Mouse (Mus musculus): ENCODE results near the gene Glul.
"Not testable (repeated sequence)": the region's sequence is repeated elsewhere in the genome, so short reads cannot be mapped to it uniquely, and the experiment has no call there.

Glul gene

DNA sequence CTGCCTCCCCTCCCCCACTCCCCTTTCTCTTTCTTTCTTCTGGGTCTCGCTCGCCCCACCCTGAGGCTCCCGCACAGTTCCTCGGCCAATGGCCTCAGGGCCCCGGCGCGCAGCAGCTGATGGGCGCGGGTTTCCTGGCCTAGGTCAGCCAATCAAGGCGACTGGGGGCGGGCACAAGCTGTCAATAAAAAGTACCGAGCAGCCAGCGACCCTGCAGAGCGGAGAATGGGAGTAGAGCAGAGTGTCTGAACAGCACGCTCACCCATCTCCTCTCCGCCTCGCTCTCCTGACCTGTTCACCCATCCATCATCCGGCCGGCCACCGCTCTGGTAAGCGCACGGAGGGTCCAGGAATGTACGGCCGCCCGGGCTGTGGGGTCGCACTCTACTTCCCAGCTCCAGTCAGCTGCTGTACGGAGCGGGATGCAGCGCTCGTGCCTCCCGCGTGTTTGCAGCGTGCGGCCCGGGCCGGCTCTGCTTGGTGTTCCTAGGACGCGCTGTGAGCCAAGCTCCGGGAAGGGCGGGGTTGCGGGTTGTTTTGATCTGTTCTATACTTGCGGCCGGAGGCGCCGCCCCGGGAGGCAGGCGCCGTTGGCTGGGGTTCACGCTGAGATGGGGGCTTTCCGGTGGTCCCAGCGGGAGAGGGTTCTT is at the start of gene Glul, which contains the start of gene Teddm2:
Gene Glul (plus strand): TSS at position 214 of the 650 bp plus-strand sequence.
Gene Teddm2 (minus strand): TSS at position 498 of the 650 bp plus-strand sequence.
- peak; percentile 97 for DNase-seq (ENCODE audit: low spot score)

DNA sequence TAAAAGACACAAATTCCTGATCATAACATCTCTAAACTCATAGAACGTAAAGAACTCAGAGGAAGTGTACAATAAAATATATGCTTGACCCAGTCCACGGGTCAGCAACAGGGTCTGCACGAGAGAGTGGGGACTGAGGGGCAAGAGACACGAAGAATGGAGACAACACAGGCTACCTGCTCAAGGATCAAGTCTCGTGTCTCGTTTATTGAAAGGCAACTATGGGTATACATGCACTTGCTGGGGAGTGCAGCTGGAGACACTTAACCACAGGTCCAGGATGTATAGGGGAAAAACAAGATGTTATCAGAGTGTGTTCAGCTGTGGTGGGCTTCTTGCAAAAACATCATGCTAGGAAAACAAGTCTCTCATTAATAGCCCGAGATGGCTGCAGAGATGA is 47.0 kb upstream of the Glul start:
- not testable (repeated sequence) for DNase-seq (ENCODE audit: low spot score)

DNA sequence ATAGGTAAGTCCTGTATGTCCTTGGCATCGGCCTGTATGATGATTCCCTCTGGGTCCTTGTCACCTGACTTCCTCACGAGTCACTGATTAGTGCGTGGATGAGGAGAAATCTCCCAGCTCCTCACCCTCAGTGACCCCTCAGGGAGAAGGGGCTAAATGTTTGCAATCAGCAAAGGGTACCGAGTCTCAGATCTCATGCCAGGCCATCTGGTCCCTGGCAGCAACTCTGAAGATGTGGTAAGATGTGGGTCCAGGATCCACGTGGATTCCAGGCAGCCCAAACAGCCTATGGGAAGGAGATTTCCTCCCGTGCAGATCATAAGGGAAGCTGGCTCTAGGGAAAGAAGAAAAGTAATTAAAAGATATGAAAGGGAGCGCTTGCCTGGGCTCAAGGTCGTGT is 43.8 kb upstream of the Glul start:
- DNase-seq (ENCODE audit: low spot score), result no peak

DNA sequence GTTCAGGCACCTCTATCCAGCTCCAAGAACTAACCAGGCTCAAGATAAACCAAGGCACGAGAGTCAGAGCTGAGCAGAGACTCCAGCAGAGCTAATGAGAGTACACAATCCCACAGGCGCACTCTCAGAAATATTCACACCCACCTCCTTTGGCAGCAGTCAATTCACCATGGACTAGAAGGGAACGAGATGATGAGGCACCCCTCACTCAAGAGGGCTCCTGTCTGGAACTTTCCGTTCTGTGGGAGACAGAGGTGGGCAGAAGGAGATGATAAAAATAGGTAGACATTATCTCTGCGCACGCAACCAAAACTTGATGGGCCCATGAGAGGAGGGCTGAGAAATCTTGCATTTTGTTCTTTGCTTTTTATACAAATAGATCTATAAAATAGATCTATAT is 25.7 kb upstream of the Glul start, which contains the start of gene Teddm1b:
Gene Teddm1b (plus strand): TSS at position 301 of the 400 bp plus-strand sequence.
- DNase-seq (ENCODE audit: low spot score), result no peak

DNA sequence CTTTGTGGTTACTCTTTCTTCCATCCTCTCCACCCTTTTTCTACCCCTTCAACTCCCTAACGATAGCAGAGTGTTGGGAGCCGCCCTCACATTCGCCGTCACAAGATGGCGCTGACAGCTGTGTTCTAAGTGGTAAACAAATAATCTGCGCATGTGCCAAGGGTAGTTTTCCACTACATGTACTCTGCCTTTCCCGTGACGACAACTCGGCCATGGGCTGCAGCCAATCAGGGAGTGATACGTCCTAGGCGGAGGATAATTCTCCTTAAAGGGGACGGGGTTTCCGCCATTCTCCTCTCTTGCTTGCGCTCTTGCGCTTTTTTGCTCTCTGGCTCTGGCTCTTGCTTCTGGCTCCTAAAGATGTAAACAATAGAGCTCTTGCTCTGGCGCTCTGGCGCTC is 19.4 kb upstream of the Glul start:
- not testable (repeated sequence) for DNase-seq (ENCODE audit: low spot score)

DNA sequence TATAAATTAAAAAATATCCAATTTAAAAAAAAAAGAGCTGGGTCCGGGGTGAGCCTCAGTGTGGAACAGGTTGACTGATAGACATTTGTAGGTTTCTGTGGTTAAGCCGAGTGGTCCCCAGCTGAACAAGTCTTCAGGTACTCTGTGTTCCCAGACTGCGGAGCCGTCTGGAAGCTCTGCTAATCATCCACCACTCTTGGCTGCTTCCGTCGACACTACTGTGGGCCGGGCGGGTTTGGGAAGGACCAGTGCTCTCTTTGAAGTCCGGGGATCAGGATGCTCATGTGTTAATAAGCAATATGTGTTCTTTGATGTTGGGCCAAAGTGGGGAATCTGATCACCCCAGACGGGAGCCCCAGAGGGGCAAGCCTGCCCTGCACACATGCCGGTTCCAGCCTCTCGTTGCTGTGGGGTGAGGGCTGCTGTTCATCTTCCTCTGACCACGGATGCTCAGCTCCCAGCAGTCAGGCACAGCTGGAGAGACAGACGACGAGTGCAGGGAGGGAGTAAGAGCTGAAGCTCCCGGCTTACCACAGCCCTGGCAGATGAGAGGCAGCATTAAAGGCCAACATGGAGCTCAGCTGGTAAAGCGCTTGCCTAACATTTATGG is 13.6 kb upstream of the Glul start:
- no peak for DNase-seq (ENCODE audit: low spot score)

DNA sequence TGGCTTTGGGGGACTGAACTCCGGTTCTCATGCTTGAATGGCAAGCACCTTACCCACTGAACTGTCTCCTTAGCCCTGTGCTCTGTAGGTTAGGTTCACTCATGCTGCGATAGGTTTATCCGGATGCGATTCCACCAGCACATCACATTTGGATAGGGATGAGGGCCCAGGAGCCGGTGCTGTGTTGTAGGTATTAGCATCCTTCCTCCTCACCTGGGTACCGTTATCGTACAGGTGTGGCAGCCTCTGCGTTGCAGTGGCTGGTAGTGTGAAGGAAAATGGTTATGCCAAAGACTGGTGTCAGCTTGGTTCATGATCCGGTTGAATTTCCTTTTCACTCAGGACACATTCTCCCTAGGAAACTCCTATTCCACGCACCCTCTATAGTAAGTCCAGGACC is 9.6 kb upstream of the Glul start:
- no peak for DNase-seq (ENCODE audit: low spot score)

DNA sequence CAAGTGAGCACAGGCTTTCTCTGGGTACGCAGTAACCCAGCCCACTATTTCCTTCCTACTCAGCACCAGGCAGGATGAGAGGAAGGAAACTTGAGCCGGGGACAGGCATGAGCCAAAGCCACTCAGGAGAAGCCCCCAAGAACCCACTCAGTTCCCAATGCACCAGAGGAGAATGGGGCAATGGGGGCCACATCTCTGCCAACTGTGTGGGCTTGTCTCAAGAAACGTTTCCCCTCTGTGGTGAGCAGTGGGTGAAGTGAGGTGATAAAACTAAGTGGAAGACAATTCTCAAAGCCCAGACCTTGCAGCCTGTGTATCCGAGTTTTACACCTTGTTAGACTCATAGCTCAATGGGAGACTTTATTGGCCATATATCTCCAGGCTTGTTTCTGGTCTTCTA is 8.3 kb upstream of the Glul start, which contains the start of gene Teddm1a:
Gene Teddm1a (plus strand): TSS at position 301 of the 400 bp plus-strand sequence.
- DNase-seq (ENCODE audit: low spot score), result no peak

DNA sequence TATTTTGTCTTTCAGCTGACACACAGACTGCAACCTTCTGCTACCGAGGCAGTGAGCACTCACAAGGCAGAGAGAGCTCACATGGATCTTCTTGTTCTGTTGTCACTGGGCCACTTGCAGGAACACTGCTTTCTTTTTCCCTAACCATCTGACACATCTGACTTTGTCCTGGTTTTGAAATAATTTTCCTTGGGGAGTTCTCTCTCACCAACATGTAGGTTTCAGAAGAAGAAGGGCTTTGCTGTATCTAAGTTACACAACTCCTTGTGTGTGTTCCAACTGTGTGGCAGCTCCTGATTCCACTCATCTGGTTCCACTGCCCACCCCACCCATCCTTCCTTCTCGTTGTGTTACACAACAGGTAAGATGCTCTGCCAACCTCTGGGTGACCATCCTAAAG is 6.0 kb upstream of the Glul start:
- no peak for DNase-seq (ENCODE audit: low spot score)

DNA sequence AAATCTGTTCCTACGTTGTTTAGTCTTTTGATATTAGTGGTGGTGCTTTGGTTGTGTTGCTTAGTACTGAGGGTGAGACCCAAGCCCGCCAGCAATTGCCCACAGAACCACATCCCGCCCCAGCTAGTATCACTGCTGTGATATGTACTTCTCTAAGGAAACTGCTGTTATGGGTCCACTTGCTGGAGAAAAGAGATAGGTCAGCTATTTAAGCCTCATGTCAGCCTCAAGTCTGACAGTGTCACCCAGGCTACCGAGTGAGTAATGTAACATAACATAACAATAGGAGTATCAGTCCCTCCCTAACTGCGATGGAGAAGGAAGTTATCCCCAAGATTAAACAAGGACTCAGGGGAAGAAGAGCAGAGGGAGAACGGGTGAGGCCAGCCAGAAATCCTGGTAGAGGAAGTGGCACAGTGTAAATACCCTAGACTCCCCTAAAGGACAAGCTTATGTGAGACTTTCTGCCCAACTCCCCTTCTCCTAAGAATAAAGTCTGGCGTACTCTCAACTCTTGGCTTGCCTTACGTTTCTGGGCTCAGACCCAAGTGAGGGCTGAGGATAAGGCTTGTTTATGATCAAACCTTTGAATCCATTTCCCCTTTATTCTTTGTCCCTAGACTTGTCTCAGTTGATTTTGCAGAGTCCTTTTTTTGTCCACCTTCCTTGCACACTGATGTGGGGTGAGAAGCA is 5.4 kb upstream of the Glul start:
- DNase-seq (ENCODE audit: low spot score), result no peak

DNA sequence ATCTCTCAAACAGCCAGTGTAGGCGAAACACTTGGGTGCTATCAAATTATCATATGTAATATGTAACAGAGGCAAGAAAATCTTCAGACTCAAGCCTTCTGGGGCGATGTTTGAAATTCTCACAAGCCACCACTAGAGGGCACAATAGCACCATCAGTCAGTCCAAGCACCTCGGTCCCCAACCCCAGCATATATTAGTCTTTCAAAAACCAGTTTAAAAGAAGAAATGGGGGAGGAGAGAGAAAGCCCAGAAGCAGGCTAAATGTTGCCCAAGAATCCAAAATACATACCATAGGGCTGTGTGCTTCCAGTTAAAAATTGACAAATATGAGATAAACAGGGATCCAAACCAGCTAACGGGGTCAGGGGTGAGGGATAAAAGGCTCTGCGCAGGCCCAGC is 4.8 kb upstream of the Glul start:
- peak; percentile 67 for DNase-seq (ENCODE audit: low spot score)

DNA sequence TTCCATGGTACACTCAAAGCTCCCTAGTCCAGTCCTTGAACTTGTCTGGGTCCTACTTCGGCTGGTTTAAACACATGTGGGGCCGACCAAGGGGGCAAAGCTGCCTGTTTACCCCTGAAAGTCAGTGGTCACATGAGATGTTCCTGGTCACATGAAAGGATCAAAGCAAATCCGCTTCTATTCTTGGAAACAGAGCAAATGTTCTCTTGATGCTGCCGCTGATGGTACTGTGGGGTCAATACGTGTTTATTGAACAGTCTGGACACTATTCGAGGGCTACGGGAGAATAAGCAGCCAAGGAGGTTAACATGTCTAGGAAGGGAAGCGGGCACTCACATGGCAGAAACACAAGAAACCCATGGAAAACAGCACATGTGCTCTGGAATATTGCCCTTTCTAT is 2.5 kb upstream of the Glul start:
- no peak for DNase-seq (ENCODE audit: low spot score)

DNA sequence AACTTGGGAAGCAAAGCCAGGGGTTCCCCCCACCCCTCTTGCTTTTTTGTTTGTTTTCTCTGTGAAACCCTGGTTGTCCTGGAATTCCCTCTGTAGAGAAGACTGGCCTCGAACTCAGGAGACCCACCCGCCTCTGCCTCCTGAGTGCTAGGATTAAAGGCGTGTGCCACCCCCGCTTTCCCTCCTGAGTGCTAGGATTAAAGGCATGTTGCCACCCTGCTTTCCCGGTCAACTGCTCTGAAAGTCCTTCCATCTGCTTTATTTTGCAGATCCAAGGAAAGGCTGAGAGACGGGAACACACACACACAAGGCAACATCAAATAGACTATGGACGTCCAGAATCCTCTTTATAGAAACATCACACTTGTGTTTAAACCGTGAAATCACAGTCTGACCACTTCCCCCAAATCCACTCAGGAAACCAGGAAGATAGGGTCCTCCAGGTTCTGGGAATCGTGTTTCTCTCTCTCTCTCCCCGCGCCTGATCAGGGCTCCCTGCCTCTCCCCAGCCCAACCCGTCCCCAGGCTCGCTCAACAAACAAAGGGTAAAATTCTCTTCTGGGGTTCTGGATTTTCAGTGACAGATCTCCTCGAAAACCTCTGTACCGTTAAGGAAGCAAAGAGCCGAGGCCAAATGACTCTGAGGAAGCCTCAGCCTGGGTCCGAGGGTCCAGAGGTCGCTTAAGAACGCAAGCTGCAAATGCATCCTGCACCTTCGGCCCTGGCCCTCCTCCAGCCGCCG is 584 bp upstream of the Glul start:
- DNase-seq (ENCODE audit: low spot score), result no peak

DNA sequence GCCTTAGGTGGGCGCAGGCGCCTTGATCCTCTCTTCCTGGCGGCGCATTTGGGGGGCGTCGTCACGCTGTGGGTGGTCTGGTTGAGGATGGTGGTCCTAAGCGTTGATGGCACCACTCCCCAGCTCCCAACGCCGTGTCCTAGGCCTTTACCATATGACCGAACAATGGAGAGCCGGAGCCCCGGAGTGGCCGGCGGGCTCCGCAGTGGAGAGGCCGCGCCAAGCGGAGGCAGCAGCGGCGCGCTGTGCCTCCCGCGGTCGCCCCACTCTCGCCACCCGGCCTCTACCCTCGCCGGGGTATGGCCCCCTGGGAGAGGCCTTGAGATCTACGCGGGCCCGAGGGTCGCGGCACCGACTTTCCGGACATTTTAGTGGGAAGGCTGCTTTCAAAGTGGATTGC is 637 bp downstream of the Glul start:
- DNase-seq (ENCODE audit: low spot score), result no peak

DNA sequence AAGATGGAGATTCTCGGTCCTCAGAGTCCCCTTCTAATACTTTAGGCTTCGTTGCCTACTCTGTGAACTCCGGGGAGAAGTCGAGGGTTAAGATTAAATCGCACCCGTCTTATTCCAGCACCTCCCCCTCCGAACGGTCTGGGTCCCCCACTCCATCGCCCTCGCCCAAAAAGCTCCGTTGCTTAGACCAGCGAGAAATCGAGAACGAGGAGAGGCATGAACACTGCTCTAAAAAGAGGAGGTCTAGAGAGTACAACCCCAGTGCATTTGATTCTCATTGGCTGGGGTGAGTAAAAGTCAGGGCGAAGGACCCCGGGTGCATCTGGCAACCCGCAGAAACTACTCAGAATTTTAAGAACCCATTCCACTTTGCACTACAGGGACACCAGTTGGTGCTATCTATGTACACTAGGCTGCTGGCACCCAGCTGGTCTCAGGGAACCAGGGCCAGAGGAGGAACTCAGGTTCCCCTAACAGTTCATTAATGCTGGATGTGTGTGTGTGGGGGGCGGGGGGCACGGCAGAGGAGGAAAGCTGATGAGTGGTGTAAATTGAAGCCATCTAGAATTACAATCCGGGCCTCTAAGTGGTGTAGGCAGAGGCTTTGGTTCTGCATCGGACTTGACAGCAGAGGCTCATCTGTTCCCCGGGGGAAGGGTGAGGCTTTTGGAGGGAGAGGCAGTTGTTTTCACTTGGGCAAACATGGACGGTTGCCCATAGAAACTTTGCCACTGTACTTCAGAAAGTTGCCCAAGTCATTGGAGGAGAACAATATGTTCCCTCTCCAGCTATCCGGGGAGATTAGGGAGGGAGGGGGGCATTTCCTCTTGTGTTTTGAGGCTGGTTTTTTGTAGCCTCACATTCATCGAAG is 1.4 kb downstream of the Glul start:
- DNase-seq (ENCODE audit: low spot score), result peak; percentile 69

DNA sequence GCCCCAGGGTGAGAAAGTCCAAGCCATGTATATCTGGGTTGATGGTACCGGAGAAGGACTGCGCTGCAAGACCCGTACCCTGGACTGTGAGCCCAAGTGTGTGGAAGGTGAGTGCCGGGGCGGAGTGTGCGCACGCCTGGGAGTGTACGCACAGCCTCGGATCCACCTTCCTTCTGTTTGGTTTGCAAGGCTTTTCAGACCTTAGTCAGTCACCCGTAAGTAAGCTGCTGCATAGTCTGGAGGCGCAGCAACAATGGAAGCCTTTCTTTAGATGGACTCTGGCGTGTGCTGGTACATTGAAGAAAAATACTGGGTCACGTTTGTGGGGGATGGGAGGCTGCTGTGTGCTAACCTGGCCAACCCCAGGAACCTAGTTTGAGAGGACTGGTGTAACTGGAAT is 3.3 kb downstream of the Glul start:
- no peak for DNase-seq (ENCODE audit: low spot score)

DNA sequence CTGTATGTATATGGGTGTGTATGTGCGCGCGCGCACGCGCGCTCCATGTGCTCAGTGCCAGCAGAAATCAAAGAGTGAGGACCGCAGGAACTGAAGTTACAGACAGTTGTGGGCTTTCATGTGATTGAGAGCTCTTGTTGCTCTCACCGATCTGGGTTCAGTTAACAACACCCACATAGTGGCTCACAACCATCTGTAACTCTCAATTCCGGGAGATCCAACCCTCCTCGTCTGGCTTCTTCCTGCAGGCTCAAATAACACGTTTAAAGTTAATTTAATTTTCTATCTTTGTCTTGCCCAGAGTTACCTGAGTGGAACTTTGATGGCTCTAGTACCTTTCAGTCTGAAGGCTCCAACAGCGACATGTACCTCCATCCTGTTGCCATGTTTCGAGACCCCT is 4.5 kb downstream of the Glul start:
- no peak for DNase-seq (ENCODE audit: low spot score)

DNA sequence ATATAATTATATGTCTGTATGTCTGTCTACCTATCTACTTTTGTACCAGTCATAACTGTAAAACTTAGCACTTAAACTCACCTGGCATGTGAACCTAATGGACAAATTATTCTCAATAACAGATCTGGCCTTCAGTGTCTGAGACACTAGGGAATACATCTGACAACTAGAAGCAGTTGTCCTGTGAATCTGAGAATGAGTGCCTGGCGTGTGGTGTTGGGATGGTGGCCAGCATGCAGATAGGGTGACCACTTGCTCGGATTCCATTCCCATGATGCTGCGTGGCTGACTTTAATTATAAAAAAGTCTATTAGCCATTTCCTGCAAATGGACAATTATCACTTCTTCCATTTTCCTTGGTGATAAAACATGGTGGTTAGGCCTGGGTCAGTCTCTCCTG is 6.1 kb downstream of the Glul start:
- DNase-seq (ENCODE audit: low spot score), result no peak

DNA sequence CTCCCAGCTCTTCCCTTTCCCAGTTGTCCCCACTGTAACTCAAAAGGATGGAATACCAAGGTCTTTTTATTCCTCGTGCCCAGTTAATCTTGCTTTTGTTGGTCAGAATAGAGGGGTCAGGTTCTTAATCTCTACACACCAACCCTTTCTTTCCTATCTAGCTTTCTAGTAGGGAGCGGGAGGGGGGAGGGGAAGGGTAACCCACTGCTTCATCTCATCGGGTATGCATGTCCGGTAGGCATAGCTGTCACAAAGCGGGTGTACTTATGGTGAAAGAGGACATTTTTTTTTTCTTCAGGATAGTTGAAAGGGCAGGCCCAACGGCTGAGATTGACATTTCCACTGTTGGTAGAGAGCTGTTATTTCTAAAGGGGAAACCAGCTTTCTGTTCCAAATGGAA is 8.5 kb downstream of the Glul start:
- no peak for DNase-seq (ENCODE audit: low spot score)

DNA sequence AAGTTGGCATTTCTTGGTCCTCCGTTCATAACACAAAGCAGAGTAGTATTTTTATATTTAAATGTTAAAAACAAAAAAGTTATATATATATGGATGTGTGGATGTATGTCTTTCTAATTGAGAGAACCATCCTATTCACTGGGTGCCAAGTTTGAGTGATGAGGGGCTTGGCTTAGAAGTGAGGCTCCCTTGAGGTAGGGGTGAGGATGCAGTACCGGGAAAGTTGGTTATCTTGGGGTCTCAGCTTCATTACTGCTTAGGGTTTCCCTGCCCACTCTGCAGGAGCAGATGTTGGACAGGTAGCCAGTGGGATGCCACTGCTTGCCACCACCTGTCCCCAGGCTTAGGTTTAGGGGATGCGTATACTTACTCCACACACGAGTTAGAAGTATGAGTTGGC is 9.0 kb downstream of the Glul start:
- no peak for DNase-seq (ENCODE audit: low spot score)

DNA sequence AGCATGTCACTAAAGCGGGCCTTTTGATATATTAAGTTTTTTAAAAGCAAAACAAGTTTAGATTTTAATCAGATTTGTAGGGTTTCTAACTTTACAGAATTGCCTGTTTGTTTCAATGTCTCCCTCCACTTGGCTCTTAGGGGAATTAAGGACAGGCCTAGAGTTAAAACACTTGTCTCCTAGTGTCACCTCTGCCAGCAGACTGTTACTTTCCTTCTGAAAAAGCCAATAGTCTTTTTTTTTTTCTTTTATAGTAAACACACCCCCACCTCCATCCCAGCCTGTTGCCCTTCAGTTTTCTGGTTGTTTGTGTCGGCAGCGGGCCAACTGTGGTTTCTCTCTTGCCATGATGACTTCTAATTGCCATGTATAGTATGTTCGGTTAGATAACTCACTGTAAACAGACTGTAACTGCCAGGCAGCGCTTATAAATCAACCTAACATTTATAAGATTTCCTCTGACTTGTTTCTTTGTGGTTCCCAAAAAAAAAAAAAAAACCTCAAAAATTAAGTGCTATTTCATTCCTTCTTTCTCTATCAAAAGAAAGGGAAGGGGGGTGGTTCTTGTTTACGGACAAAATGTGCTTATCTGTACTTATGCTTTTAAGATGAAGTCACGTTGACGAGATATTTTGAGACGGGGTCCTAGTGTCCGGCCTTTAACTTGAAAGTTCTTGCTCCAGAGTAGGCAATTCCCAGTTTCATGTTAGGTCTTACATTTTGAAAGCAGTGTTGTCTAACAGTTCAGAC is 9.6 kb downstream of the Glul start:
- peak; percentile 66 for DNase-seq (ENCODE audit: low spot score)

Data from urinary bladder, postnatal 14 days (tissue).